Comparison of ENCODE assay signal across 8 mouse cellular contexts in the genomic region with DNA sequence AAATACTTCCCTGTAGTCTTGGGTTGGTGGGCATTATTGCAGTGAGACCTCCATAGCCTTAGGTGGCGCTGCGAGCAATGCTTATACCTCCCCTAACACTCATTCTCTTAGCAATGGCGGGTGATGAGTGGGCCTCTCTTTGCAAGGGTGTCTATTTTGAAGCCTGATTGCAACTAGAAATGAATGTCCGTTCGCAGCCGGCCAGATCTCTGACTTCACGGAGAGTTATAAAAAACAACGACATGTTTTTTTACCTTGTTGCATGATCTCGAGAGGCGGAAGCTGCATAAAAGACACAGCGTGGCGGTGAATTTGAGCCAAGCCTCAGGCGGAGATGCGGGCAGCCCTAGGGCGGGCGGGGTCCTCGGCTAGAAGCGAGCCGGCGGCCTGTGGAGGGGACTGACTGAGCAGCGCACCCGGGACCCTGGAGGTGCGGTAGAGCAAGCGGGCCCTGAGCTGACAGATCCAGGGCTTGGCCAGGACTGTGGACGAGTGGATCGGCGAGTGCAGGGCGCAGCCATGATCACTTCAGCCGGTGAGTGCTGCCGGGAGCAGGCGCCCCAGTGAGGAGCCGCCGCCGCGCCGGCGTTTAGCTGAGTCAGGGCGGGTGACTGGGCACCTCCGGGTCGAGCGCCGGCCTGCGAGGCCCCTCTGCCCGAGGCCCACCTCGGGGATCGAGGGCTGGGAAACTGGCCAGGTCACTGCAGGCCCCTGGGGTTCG. TPM values are rescaled to one million over a fixed set of nuclear protein-coding genes. Genes with fewer than 3 reads are reported as not detected.
A peak's percentile ranks its signal among the peaks of the same experiment; 100 is the strongest.
DNase-seq lines count a peak whose midpoint lies in the region; ATAC-seq lines count a peak whose summit lies in the region.

Gene Psmd1, plus strand, starts transcription at position 117 of the 721 bp plus-strand sequence.

- WGBS in hindbrain, embryonic 15.5 days: under 1% methylated on average over 46 of the region's 47 CpGs

- peaks cover 16% of the 10 kb centered on the region for H3K4me1 ChIP-seq in hindbrain, embryonic 15.5 days (replicated peaks)

- peak within 1 kb of the TSS; percentile 78 for H3K4me3 ChIP-seq in hindbrain, embryonic 15.5 days

- H3K27me3 ChIP-seq in hindbrain, embryonic 15.5 days: no peaks in the 10 kb centered on the region

- peak within 1 kb of the TSS; percentile 81 for H3K9ac ChIP-seq in hindbrain, embryonic 15.5 days

- peak within 1 kb of the TSS; percentile 82 for H3K27ac ChIP-seq in hindbrain, embryonic 15.5 days (replicated peaks)

- H3K36me3 ChIP-seq in hindbrain, embryonic 15.5 days: no peaks in the 10 kb centered on the region

- ATAC-seq in hindbrain, embryonic 15.5 days (ENCODE audit: low FRiP score, low read depth): peak; percentile 93

- peak within 1 kb of the TSS; percentile 61 for H3K4me2 ChIP-seq in hindbrain, embryonic 15.5 days

- DNase-seq in T-cell, adult 2 months (ENCODE audit: low spot score): peak; percentile 90
- peak; percentile 88 to 94 for DNase-seq in cerebellum, postnatal 36 days
- DNase-seq in frontal cortex, postnatal 36 days (ENCODE audit: low spot score in 2 of 2): peak; percentile 91 to 93
- DNase-seq in left cerebral cortex, adult 11 months (ENCODE audit: low spot score): peak; percentile 81
- DNase-seq in lung, postnatal 4 days: peak; percentile 89 to 92
- peak; percentile 86 for DNase-seq in retina, postnatal 7 days (ENCODE audit: low read depth, low spot score)
- DNase-seq in urinary bladder, adult 2 months (ENCODE audit: low spot score): peak; percentile 83

- no peaks in the 10 kb centered on the region for H3K9me3 ChIP-seq in hindbrain, embryonic 15.5 days

RNA-seq across cellular contexts. Expression of gene Psmd1, which starts in this region (rescaled TPM):
- 181 and 185 TPM in 2 replicates for polyA plus RNA-seq in hindbrain, embryonic 15.5 days (2015; fragmentation: Nextera tagmentation; extraction: Ambion mirVana)
- 62.3 and 71.6 TPM in 2 replicates for polyA plus RNA-seq in urinary bladder, adult 2 months (2012; rRNA removed)

Comparison
In these comparisons a context has a peak if more than half of its experiments do, and no peak if none do; other contexts are left out.
1. Peak in every context shown above with its lines: DNase-seq, ATAC-seq, H3K4me3 ChIP-seq and H3K27ac ChIP-seq.